Mouse (Mus musculus): ENCODE measurements at regions not wholly inside any gene's neighbourhood (a gene's known extent, or its start where the extent isn't known, plus 50 kb on each side); places are given as distances from the start of the nearest gene placed in this dataset.

DNA sequence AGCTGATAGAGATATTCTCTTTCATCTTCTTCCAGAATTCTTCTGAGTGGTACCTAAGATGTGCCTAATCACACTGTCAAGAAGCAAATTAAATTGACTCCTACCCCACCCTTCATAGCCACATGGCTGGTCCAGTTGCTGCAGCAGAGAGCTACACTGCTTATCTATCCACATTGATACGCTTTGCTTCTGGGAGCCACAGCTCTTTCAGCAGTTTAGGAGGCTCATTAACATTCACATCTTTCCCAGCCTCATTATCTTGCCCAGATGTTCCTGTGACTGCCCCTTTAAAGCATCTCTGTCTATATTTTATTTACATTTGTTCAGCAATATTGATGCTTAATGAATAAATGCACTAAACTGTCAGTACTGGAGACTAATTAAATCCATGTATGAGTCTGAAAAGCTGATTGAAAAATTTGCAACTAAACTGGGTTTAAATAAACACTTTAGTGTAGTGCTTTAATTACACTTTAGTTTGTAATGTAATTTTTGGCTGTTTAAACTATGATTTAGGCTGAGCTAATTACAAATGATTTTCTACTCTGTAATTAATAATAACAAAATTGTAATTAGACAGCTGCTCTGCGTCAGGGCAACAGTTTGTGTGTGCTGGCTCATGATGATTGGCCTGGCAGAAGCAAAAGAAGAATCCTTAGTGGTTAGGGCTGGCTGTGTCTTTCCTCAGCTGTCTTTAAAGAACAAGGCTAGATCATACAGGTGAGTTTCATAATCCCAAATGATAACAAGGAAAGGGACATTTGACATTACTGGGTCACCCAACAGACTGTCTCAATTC, 632.5 kb upstream of the Tle4 start:
- no peak for DNase-seq (ENCODE audit: low spot score in 2 of 2)

DNA sequence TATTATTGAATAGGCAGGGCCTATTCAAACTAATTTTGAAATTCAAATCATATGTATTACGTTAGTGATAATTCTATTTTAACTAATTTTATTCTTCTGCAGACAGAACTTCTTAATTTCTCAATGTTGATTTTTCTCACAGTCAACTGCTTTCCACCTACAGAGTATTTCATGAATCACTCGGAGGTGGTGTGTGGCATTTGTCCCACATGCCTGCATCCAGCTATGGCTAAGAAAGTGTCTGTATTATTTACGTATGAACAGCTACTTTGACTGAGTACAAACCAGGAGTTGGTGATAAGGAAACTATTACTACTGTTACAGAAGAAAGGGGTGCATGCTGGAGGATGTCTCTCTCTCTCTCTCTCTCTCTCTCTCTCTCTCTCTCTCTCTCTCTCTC, 619.5 kb upstream of the Tle4 start:
- peak in 1 of 2 experiments; percentile 33 for DNase-seq (ENCODE audit: low spot score in 2 of 2)

DNA sequence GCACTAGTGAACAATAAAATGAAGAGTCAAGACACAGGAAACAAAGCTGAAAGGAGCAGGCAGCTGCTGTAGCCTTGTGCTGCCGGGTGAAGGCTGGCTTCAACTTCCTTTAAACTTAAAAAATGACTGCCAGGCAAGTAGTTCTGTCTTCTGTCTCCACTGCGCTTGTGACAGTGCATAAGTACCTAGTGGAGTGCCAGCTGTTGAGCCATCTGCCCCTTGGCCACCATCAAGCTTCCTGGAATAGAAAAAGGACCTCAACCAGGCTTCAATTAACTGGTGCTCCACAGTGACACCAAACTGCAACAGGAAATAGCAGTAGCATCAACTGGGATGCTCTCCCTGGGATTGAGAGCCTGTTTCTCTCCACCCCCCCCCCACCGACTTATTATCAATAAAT, 616.8 kb upstream of the Tle4 start:
- peak in 1 of 2 experiments; percentile 15 for DNase-seq (ENCODE audit: low spot score in 2 of 2)

DNA sequence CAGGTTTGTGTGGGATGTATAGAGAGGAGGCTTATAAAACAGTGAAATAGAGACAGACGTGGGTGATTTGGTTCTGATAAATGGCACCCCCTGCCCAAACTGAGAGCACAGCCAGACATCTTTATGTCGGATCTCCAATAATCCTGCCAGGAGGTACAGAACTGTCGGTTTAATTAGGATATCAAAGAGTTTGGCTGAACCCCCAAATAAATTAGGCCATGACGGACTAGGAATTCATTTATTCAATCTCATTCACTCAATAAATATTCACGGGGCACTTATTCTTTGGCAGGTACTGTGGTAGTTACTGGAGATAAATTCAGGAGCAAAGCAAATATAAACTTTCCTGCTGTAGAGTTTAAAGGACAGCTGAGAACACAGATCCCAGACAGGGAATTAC, 615.0 kb upstream of the Tle4 start:
- no peak for DNase-seq (ENCODE audit: low spot score in 2 of 2)

DNA sequence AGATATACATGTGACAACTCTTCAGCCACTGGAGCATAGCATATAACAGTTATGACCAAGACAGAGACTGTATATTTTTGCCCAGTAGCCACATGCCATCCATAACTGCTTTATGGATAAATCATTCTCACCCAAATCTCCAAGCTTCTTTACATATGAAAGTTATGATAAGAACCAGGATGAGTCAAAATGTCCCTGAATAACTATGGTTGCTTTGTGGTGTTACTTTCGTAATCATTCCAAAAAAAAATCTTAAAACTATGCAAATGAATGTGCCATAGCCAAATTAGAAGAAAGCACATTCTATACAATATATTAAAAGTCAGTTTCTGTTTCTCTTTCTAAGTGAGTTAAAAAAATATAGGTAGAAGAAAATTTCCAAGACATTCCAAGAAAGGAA, 605.2 kb upstream of the Tle4 start:
- DNase-seq (ENCODE audit: low spot score in 2 of 2), result no peak

DNA sequence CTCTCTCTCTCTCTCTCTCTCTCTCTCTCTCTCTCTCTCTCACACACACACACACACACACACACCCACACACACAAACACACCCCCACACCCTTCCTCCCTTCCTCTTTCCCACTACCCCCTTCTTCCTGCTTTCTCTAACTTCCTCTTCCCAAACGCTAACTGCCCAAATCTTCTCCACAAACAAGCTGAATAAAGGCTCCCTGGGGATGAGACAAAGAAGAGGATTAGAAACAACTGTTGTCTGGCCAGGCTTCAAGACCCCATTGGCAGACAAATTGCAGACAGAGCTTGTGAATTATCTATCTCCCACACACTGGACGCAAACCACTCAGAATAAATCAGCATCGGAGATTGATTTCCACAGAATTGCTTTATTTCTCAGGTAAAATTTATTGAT, 603.4 kb upstream of the Tle4 start:
- DNase-seq (ENCODE audit: low spot score in 2 of 2), result no peak

DNA sequence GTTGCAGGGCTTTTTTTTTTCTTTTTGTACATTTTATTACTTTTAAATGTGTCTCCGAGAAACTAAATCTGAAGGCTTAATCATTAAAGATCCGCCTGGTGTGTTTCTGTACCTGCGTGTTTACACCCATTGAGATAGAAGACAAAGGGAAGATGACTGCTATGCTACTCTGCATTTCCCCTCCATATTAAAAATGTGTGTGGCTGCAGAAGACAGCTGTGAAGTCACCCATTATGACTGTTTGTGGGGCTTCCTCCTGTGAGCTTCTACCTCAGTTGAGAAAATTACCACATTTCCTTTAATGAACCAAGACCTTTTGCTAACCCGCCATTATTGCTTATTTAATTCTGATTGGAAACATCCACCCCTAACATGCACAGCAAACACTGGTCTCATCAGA, 602.9 kb upstream of the Tle4 start:
- no peak for DNase-seq (ENCODE audit: low spot score in 2 of 2)

DNA sequence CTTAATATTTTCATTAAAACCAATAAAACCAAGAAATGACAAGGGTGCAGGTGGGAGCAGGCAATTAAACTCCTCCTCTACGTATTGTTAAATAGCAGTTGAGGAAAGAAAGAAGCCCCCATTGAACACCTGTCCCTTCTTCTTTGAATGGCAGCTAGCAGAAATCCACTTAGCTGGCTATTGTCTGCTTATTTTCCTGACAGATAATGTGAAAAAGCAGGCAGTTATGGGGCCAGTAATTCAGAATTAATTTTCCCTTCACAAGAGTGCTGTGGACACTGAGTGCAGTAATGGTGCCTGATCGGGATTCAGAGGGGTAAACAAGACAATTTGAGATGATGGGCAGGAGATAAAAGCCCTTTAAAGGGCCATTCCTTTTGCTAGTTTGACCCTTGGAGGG, 602.5 kb upstream of the Tle4 start:
- no peak for DNase-seq (ENCODE audit: low spot score in 2 of 2)

DNA sequence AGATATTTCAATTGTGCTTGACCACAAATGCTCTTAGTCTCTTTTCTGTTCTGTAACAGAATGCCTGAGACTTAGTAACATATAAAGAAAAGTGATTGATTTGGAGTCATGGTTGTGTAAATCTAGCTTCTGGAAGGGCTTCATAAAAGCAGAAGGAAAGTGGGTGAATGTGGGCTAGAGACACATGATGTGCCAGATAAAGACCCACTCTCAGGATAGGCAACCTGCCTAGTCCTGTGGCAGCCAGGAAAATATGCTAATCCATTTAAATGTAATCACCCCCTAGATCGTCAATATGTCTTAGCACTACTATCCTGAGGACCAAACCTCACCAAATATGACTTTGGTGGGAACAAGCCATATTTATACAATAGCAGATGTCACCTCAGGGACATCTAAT, 601.8 kb upstream of the Tle4 start:
- DNase-seq (ENCODE audit: low spot score in 2 of 2), result no peak

DNA sequence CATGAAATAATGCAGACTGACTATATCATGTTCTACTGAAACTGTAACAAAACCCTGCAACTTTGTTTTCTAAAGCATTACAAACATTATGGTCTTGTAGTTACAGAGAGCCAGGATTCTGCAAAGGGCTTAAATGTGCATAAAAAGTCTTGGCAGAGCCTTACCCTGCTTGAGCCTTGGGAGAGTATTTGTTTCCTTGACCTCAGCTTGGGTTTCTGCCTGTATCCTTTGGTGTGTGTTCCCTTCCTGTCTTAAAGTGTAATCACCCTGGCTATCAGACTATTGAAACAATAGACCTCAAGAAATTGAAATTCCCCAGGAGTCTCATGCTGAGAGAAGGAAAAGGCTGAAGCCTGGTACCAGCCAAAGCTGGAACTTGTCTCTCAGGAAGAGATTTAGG, 577.4 kb upstream of the Tle4 start:
- DNase-seq (ENCODE audit: low spot score in 2 of 2), result no peak

DNA sequence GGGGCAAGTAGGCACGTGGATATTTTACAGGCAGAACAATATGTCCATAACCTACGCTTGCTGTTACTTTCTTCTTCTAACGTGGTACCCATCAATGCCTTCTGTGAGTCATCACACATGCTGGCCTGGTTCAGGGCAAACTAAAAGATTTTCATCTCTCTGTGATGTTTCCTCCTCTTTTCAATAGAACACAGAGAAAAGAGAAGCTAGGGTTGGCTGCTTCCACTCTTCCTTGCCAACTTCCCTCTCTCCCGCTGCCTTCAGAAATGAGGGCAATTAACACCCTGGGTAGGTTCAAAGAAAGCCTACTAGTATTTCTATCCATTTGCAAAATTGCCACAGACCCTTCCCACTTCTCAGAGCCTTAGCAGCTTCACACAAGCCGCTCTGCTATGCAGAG, 575.5 kb upstream of the Tle4 start:
- peak in 1 of 2 experiments; percentile 12 for DNase-seq (ENCODE audit: low spot score in 2 of 2)

DNA sequence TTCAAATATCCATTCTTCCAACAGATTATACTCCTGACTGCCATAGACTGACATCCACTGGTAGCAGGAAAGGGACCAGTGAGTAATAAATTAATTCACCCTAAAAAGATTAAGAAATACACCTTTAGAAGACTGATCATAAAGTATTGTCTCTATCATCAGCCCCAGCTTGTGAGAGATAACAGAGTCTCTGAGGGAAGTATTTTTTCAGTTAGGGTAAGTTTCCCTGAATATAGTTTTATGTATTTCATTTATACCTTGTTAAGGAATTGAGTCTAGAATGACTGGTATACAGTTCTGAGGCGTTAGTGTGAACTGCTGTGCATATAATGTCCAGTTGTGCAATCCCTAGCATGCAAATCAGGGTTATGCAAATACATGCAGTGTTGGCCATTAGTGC, 569.3 kb upstream of the Tle4 start:
- DNase-seq (ENCODE audit: low spot score in 2 of 2), result no peak

DNA sequence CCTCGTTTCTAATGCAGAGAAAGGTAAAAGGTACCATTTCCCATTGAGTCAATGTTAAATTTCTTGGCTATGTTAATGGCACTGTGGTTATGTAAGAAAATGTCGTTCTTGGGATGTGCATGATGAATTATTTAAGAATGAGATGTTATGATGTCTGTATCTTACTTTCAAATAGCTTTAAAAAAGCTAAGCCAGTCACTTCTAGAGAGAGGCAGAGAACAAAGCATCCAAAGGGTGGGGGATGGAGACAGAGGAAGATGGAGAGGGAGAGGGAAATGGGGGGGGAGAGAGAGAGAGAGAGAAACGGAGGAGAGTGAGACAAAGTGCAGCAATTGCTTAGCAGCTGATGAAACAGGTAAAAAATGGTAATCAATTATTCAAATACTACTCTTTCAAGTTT, 562.8 kb upstream of the Tle4 start:
- no peak for DNase-seq (ENCODE audit: low spot score in 2 of 2)

DNA sequence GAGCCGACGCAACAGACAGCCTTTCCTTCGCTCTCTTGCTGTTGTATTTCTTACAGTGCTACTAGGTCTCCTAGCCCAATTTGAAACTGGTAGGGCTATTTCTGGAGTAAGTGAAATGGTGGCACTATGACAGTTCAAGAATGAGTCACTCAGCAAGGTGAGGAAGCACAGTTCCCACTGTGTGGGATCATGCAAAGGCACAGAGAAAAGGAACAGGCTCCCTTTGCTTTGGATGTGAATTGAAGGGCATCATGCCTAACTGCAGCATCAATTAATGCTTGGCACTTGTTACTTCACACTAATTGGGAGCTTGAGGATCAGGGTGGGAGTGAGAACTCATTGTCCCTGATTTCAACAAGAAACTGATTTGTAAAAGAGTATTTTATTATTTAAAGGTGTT, 560.8 kb upstream of the Tle4 start:
- DNase-seq (ENCODE audit: low spot score in 2 of 2), result peak; percentile 23 to 28

DNA sequence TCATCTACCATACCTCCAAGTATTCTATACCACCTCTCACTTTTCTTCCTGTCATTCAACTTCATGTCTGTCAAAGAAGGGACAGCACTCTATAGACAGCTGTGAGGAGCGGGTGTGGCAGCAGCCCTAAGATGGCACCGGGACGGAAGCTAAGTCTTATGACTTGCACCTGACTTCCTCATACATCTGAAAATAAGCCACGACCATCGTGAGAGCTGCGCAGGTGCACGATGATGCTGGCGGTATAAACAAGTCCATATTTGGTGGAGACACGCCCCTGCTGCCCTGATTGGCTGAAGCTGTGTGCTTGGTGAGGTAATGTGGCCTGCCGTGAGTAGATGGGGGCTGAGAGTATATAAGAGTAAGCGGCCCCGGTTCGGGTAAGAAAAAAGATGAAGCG, 560.3 kb upstream of the Tle4 start:
- DNase-seq (ENCODE audit: low spot score in 2 of 2), result no peak

DNA sequence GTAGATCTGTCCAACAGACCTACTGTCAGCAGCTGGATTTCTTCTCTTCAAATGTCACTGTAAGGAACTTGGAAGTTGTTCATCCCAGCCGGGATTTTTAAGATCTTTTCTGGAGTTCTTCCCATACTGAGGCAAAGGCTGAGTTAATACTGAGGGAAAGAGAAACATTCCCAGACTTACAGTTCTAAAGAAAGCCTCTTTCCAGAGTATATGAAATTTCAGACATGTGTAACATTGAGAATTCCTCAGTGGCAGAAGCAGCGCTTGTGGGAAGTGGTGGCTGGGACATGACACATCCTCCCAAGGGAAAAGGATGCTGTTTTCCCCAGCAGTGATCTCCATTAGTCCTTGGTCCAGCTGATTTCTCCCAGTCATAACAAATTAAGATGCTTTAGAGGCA, 556.8 kb upstream of the Tle4 start:
- no peak for DNase-seq (ENCODE audit: low spot score in 2 of 2)

DNA sequence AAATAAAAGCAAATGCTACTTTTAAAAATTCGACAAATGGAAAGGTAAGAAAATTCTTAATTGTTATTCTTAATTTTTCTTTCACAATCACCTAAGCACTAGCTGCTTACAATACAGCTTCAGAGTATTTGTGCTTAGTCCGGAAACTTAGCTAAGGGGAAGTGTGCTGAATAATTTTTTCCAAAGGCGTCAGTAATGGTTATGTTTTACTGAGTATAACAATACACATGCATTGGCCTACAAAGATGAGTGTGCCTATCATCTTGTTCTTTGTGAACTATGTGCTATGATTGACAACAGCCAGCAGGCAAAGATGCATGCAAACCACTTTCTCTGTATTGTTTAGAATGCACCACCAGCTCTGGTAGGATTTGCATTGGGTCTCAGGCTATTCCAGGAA, 548.5 kb upstream of the Tle4 start:
- no peak for DNase-seq (ENCODE audit: low spot score in 2 of 2)

DNA sequence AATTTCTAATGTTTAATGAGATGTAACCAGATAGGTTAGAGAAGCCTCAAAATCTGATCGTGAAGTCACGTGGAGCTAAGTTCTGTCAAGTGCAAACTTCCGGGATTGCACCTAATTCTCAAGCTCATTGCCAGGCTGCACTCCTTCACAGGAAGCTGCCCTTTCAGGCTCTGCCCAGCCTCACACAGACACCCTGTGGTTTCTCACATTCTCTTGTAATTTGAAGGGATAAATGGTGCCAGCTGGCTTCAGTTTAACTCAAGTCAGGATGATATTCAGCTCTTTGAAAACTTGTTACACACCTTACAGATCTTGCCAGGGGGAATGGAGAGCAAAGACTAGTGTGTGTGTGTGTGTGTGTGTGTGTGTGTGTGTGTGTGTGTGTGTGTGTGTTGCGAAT, 529.3 kb upstream of the Tle4 start:
- DNase-seq (ENCODE audit: low spot score in 2 of 2), result no peak

DNA sequence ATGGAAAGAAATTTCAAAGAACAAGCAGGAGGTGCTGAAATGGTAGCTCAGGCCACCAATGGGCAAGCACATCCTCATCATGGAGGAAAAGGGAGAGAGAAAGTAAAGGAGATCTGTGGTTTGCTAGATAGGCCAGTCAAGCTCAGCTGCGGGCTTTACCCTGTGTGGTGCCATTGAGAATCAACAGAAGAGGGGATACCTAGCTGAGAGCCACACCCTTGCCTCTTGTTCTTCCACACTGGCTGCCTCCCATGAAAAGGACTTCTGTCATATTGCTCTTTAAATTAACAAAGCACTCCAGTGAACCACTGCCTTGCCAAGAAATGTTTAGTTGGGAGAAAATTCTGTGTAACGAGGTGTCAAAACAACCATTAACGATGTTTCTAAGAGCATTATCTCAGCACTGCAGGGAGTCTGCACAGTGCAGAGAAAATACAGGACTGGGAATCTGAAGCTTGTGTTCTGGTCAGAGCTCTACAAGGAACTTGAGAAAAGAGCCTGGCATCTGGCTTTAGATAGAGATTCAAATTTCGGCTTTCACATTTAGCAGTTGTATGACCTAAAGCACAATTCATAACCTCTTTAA, 510.7 kb upstream of the Tle4 start:
- no peak for DNase-seq (ENCODE audit: low spot score in 2 of 2)

DNA sequence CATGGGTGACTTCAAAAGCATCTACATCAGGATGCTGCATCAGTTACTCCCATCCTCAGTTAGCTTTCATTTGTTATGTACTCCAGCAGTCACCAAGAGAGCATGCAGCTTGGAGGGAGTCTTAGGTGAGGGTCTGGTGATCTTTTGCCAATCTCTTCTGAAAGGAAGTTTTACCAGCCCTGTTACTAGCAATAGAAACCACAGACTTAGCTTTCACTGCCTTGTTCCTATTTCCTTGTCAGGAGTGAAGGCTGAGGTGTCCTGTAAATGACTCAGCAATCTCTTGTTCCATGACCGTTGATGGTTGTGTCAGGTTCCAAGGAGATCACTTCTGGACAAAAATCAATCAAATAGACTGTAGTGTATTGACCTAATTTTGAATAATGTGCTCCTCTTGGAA, 497.2 kb upstream of the Tle4 start:
- DNase-seq (ENCODE audit: low spot score in 2 of 2), result no peak

DNA sequence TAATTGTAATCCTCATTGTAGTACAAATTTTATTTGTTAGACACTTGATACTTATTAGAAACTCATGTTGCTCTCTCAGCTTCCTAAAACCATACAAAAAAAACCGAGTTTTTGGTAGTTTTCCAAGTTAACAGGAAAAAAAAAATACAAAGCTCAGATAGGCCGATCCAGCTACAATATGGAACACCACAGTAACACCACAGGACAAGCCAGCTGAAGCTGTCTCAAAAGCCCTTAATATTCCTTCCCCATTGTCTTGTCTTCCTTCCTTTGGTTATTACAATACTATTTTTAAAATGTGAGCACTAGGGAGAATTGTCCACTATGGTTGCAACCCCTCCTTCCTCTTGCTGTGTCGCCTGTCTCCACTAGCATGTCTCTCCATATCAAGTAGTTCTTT, 495.7 kb upstream of the Tle4 start:
- DNase-seq (ENCODE audit: low spot score in 2 of 2), result no peak

DNA sequence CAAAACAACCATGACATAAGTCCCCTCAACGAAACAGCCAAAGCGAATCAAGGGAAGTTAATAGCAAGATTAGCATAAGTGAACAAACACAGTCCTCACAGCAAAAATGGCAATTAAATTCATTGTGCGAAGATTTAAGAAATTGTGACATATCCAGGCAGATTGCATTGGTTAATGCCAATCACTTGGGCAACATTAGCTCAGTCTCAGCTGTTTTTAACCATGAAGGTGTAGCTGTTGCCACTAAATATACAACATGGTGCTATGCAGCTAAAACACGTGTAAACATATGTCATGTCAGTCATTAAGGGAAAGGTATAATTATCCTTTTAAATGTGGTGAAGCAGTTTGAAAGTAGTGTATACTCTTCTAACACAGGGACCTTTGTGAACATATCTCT, 482.8 kb upstream of the Tle4 start:
- no peak for DNase-seq (ENCODE audit: low spot score in 2 of 2)

DNA sequence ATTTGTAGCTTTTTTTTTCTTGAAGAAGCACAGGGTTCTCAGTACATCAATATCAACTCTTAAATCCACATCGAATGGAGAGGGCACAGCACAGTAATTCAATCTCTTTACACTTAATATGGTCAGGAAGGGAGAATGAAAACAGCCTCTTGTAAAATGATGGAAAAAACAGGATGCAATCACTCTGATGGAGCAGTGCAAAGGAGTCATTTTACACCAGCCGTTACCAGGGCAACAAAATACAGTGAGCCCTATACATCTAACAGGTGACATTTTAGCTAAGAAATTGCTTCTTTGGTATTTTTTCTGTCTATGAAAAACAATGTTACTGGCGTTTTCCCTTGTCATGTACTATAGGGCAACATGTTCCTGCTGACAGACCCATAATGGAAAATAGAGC, 459.9 kb upstream of the Tle4 start:
- DNase-seq (ENCODE audit: low spot score in 2 of 2), result no peak

DNA sequence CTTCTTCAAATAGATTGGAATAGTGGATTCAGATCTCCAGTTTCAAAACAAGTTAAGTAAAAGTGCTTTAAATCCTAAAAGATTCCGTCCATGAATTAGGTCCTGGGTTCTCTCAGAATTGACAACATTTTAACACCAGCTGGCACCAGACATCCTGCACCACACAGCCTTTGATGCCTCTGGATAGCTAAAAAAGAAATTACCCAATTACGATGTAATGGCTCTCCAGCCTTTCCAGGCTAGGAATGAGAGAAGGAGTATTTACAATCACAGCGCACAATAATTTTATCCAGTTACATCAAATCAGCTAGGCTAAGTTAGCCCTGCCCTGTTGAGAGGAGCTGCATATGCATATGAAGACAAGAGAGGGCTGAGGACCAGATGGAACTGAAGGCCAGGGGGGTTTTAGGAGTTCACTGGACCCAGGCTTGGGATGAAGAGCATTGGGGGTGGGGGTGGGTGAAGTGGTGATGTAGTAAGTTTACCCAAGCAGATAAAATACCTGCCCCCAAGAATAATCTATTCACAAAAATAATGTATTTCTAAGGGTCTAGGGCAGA, 455.8 kb upstream of the Tle4 start:
- DNase-seq (ENCODE audit: low spot score in 2 of 2), result no peak
